Mouse (Mus musculus) forebrain, embryonic 15.5 days (tissue): ENCODE data around the gene Pnkd. TPM values are rescaled to one million over a fixed set of nuclear protein-coding genes. Genes with fewer than 3 reads are reported as not detected.
"Not testable (repeated sequence)": the region's sequence is repeated elsewhere in the genome, so short reads cannot be mapped to it uniquely, and the experiment has no call there.

Experiments
- ATAC-seq: fragments of 200-750 bp; cut with Nextera tagmentation; replicated peaks from 2 replicates; pipeline ENCODE4 v1.8.0; 2017; ENCODE audit warnings: mild to moderate bottlenecking, moderate TSS enrichment, moderate library complexity
- H3K27ac ChIP-seq: fragments of 300-500 bp; sonication (generic); replicated peaks from 2 replicates; pipeline ENCODE4 v1.5.1; 2015; ENCODE audit warnings: mild to moderate bottlenecking, inconsistent platforms
- H3K27me3 ChIP-seq: fragments of 300-500 bp; sonication (generic); 2 replicates; pipeline ENCODE4 v1.6.1; 2015; ENCODE audit warnings: inconsistent platforms
- H3K36me3 ChIP-seq: fragments of 300-500 bp; sonication (generic); 2 replicates; pipeline ENCODE4 v1.6.1; 2015; ENCODE audit warnings: mild to moderate bottlenecking, inconsistent platforms
- H3K4me1 ChIP-seq: fragments of 300-500 bp; sonication (generic); 2 replicates; pipeline ENCODE4 v1.6.1; 2015; ENCODE audit warnings: inconsistent platforms
- H3K4me2 ChIP-seq: fragments of 300-500 bp; sonication (generic); replicated peaks from 2 replicates; pipeline ENCODE4 v1.6.1; 2015; ENCODE audit warnings: mild to moderate bottlenecking, inconsistent platforms
- H3K4me3 ChIP-seq: fragments of 300-500 bp; sonication (generic); 2 replicates; pipeline ENCODE4 v1.5.1; 2015; ENCODE audit warnings: mild to moderate bottlenecking, inconsistent platforms
- H3K9ac ChIP-seq: fragments of 300-500 bp; sonication (generic); replicated peaks from 2 replicates; pipeline ENCODE4 v1.6.1; 2015; ENCODE audit warnings: mild to moderate bottlenecking, inconsistent platforms
- H3K9me3 ChIP-seq: fragments of 300-500 bp; sonication (generic); 2 replicates; pipeline ENCODE4 v1.6.1; 2016; ENCODE audit warnings: inconsistent platforms
- WGBS: fragments of 180-500 bp; shearing (Covaris S2); methylation state at CpG from one replicate; pipeline ENCODE4 v1.1.7; 2015; ENCODE audit warnings: mixed read lengths; 5-methylcytosine and 5-hydroxymethylcytosine counted together
- polyA plus RNA-seq: library from polyadenylated mRNA; unstranded; fragments of >200 nt; fragmentation: Nextera tagmentation; extraction: Ambion mirVana; gene quantifications from 2 replicates; pipeline ENCODE4 v1.2.1, GENCODE M21; 2015

Pnkd gene
- polyA plus RNA-seq, 1 experiment from 2014 or later = 99.2 TPM

- Histone ChIP-seq H3K9ac (no peak overlapping the region), H3K4me3 (no peak overlapping the region), H3K27ac (no peak overlapping the region), H3K27me3 (no peaks in the 10 kb centered on the region), H3K36me3 (no peaks in the 10 kb centered on the region), H3K9me3 (no peaks in the 10 kb centered on the region), H3K4me1 (no peaks in the 10 kb centered on the region), H3K4me2 (no peak overlapping the region)
- 89% methylated on average over 3 of the region's 3 CpGs for WGBS
- no peak for ATAC-seq
These were observed 36.7 kb downstream of the Pnkd start for GRCm38 (mm10) chr1:74321396-74321795.

DNA sequence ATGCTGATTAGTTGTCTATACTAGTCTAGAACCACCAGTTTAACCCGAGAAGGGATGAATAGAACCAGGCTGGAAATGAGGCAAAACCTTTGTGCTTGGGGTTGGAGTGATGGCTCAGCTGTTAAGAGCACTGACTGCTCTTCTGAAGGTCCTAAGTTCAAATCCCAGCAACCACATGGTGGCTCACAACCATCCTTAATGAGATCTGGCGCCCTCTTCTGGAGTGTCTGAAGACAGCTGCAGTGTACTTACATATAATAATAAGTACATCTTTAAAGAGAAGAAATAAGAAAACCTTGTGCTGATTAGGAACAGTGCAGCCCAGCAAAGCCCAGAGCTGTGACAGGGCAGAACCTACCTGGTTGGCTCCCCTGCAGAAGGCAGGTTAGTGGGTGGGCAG, 42.2 kb downstream of the Pnkd start:
- WGBS = 75% methylated on average over 2 of the region's 2 CpGs
- not testable (repeated sequence) for H3K9ac ChIP-seq, H3K9me3 ChIP-seq, ATAC-seq, H3K36me3 ChIP-seq, H3K4me2 ChIP-seq, H3K27ac ChIP-seq, H3K4me3 ChIP-seq, H3K4me1 ChIP-seq, H3K27me3 ChIP-seq

GRCm38 (mm10) chr1:74329899-74330431, 45.2 kb downstream of the Pnkd start:
- H3K27me3 ChIP-seq = no peaks in the 10 kb centered on the region
- 57% methylated on average over 7 of the region's 7 CpGs for WGBS
- H3K27ac ChIP-seq = peak overlapping the region; percentile 89; the same call in 1 of the 2 replicates
- no peaks in the 10 kb centered on the region for H3K36me3 ChIP-seq
- H3K9me3 ChIP-seq = no peaks in the 10 kb centered on the region
- no peak overlapping the region for H3K9ac ChIP-seq
- H3K4me3 ChIP-seq = no peak overlapping the region
- H3K4me1 ChIP-seq = peaks cover 27% of the 10 kb centered on the region
- ATAC-seq = no peak
- no peak overlapping the region for H3K4me2 ChIP-seq

GRCm38 (mm10) chr1:74331046-74331681, 46.4 kb downstream of the Pnkd start:
- no peaks in the 10 kb centered on the region for H3K9me3 ChIP-seq
- H3K4me3 ChIP-seq = no peak overlapping the region
- peaks cover 27% of the 10 kb centered on the region for H3K4me1 ChIP-seq
- no peak for ATAC-seq
- no peak overlapping the region for H3K4me2 ChIP-seq
- peak overlapping the region; percentile 89 for H3K27ac ChIP-seq
- 82% methylated on average over 4 of the region's 4 CpGs for WGBS
- no peaks in the 10 kb centered on the region for H3K36me3 ChIP-seq
- H3K9ac ChIP-seq = no peak overlapping the region
- no peaks in the 10 kb centered on the region for H3K27me3 ChIP-seq

- H3K27ac ChIP-seq = peak overlapping the region; percentile 89
- H3K4me3 ChIP-seq = peak overlapping the region; percentile 53
- H3K27me3 ChIP-seq = no peaks in the 10 kb centered on the region
- H3K4me1 ChIP-seq = peaks cover 27% of the 10 kb centered on the region
- H3K9ac ChIP-seq = peak overlapping the region; percentile 58
- ATAC-seq = peak; percentile 97
- H3K36me3 ChIP-seq = no peaks in the 10 kb centered on the region
- H3K9me3 ChIP-seq = no peaks in the 10 kb centered on the region
- WGBS = under 1% methylated on average over 36 of the region's 36 CpGs
- H3K4me2 ChIP-seq = peak overlapping the region; percentile 83
These were observed 47.6 kb downstream of the Pnkd start for GRCm38 (mm10) chr1:74332241-74332763.

DNA sequence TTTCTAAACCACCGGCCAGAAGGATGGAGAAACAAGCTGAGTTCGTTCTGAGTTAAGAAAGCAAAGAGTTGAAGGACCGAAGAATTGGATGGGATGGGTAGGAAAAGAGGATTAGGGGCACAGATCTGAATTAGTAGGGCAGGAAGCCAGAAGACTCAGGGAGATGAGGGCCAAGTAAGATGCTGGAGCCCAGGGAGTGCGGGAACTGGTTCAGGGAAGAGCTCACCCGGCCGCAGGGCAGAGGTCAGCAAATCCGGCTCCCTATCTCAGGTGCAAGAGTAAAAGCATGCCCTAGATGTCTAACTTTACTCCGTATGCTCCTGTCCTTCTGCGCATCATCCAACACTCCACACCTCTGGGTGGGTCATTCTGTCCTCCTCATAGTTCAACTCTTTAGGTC, 48.2 kb downstream of the Pnkd start:
- Histone ChIP-seq H3K4me2 (peak overlapping the region; percentile 83), H3K27me3 (no peaks in the 10 kb centered on the region), H3K9me3 (no peaks in the 10 kb centered on the region), H3K4me3 (peak overlapping the region; percentile 53), H3K4me1 (peaks cover 30% of the 10 kb centered on the region), H3K9ac (peak overlapping the region; percentile 58), H3K27ac (peak overlapping the region; percentile 89), H3K36me3 (no peaks in the 10 kb centered on the region)
- peak; percentile 6 for ATAC-seq
- WGBS = 2% methylated on average over 9 of the region's 9 CpGs

DNA sequence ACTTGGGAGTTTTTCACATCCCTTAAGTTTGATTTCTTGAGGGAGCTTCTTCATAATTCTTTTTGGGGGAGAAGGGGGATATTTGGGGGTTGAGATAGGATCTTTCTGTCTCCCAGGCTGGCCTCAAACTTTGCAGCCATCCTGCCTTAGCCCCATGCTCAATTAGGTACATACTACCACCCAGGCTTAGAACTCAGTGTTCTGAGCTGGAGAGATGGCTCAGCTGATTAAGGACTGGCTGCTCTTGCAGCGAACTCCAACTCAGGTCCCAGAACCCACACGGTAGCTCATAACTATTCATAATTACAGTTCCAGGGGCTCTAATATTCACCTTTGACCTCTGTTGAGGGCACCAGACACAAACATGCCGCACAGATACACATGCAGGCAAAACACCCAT, 49.9 kb downstream of the Pnkd start:
- Histone ChIP-seq H3K27me3 (no peaks in the 10 kb centered on the region), H3K4me1 (peaks cover 30% of the 10 kb centered on the region), H3K4me3 (no peak overlapping the region), H3K27ac (no peak overlapping the region), H3K36me3 (no peaks in the 10 kb centered on the region), H3K4me2 (no peak overlapping the region), H3K9ac (no peak overlapping the region), H3K9me3 (no peaks in the 10 kb centered on the region)
- ATAC-seq = no peak
- WGBS = 77% methylated on average over 3 of the region's 3 CpGs

- ATAC-seq = no peak
- H3K4me2 ChIP-seq = no peak overlapping the region
- no peak overlapping the region for H3K9ac ChIP-seq
- 63% methylated on average over 4 of the region's 4 CpGs for WGBS
- no peak overlapping the region for H3K27ac ChIP-seq
- H3K4me1 ChIP-seq = peaks cover 27% of the 10 kb centered on the region
- H3K27me3 ChIP-seq = no peaks in the 10 kb centered on the region
- no peak overlapping the region for H3K4me3 ChIP-seq
- no peaks in the 10 kb centered on the region for H3K36me3 ChIP-seq
- H3K9me3 ChIP-seq = no peaks in the 10 kb centered on the region
These were observed 50.3 kb downstream of the Pnkd start for GRCm38 (mm10) chr1:74335033-74335432.

- H3K27ac ChIP-seq = no peak overlapping the region
- H3K4me1 ChIP-seq = peaks cover 23% of the 10 kb centered on the region
- no peaks in the 10 kb centered on the region for H3K9me3 ChIP-seq
- no peak overlapping the region for H3K4me3 ChIP-seq
- no peak for ATAC-seq
- H3K9ac ChIP-seq = no peak overlapping the region
- H3K36me3 ChIP-seq = no peaks in the 10 kb centered on the region
- H3K27me3 ChIP-seq = no peaks in the 10 kb centered on the region
- H3K4me2 ChIP-seq = no peak overlapping the region
- WGBS = 78% methylated on average over 6 of the region's 6 CpGs
These were observed 50.9 kb downstream of the Pnkd start for GRCm38 (mm10) chr1:74335436-74336170.

GRCm38 (mm10) chr1:74337241-74337771, 52.6 kb downstream of the Pnkd start:
- Histone ChIP-seq H3K27me3 (no peaks in the 10 kb centered on the region), H3K36me3 (no peaks in the 10 kb centered on the region)
- WGBS = 76% methylated on average over 3 of the region's 3 CpGs

DNA sequence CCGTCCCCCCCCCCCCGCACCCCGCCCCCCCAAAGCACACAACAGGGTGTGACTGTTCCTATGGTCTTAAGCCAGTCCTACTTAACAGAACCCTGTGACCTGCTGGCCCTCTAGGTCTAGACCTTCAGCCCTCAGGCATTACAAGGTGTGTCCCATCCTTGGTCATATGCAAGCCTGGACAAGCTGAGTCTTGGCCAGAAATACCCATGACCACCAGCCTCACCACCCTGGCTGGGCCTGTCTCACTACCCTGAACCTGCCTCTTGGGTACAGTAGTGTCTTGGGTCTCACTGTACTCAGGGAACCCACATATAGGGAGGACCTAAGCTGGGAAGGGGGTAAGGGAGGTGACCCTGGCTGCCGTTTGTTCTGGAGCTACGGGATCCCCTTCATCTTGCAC, 53.3 kb downstream of the Pnkd start:
- H3K27ac ChIP-seq = no peak overlapping the region
- no peaks in the 10 kb centered on the region for H3K9me3 ChIP-seq
- no peaks in the 10 kb centered on the region for H3K36me3 ChIP-seq
- ATAC-seq = no peak
- no peak overlapping the region for H3K4me2 ChIP-seq
- no peak overlapping the region for H3K4me3 ChIP-seq
- peaks cover 15% of the 10 kb centered on the region for H3K4me1 ChIP-seq
- WGBS = 91% methylated on average over 3 of the region's 5 CpGs
- H3K27me3 ChIP-seq = no peaks in the 10 kb centered on the region
- H3K9ac ChIP-seq = no peak overlapping the region

More at GRCm38 (mm10) chr1:74337241-74337771, 52.6 kb downstream of the Pnkd start:
- peaks cover 16% of the 10 kb centered on the region for H3K4me1 ChIP-seq
- no peak overlapping the region for H3K9ac ChIP-seq
- no peaks in the 10 kb centered on the region for H3K9me3 ChIP-seq
- H3K27ac ChIP-seq = no peak overlapping the region
- H3K4me2 ChIP-seq = no peak overlapping the region
- H3K4me3 ChIP-seq = no peak overlapping the region
- no peak for ATAC-seq

- H3K4me2 ChIP-seq = no peak overlapping the region
- no peaks in the 10 kb centered on the region for H3K27me3 ChIP-seq
- H3K9me3 ChIP-seq = no peaks in the 10 kb centered on the region
- ATAC-seq = no peak
- H3K4me3 ChIP-seq = no peak overlapping the region
- H3K36me3 ChIP-seq = no peaks in the 10 kb centered on the region
- 83% methylated on average over 3 of the region's 4 CpGs for WGBS
- peaks cover 15% of the 10 kb centered on the region for H3K4me1 ChIP-seq
- no peak overlapping the region for H3K27ac ChIP-seq
- H3K9ac ChIP-seq = no peak overlapping the region
These were observed 53.9 kb downstream of the Pnkd start for GRCm38 (mm10) chr1:74338626-74339025.
